Mouse (Mus musculus) liver, embryonic 11.5 days (tissue): ENCODE results near the gene Gabarapl2. TPM values are rescaled to one million over a fixed set of nuclear protein-coding genes. Genes with fewer than 3 reads are reported as not detected.

Experiments
- ATAC-seq: fragments of 200-750 bp; cut with Nextera tagmentation; replicated peaks from 2 replicates; pipeline ENCODE4 v1.8.0; 2017; ENCODE audit warnings: moderate number of reproducible peaks, mild to moderate bottlenecking, moderate TSS enrichment, moderate library complexity; ENCODE audit not compliant: low FRiP score
- DNase-seq: peaks from one replicate; pipeline ENCODE4 v3.0.0-alpha.2; 2017; ENCODE audit warnings: low spot score
- H3K27ac ChIP-seq: fragments of 300-500 bp; sonication (generic); 2 replicates; pipeline ENCODE4 v1.5.1; 2014; ENCODE audit warnings: mild to moderate bottlenecking, low read depth, low read length, control low read depth
- H3K27me3 ChIP-seq: fragments of 300-500 bp; sonication (generic); replicated peaks from 2 replicates; pipeline ENCODE4 v1.6.1; 2014; ENCODE audit warnings: low read length, mixed read lengths; ENCODE audit not compliant: control insufficient read depth, insufficient read depth
- H3K36me3 ChIP-seq: fragments of 300-500 bp; sonication (generic); 2 replicates; pipeline ENCODE4 v1.6.1; 2014; ENCODE audit warnings: mild to moderate bottlenecking, low read length, moderate library complexity, mixed read lengths; ENCODE audit not compliant: control insufficient read depth, insufficient read depth
- H3K4me1 ChIP-seq: fragments of 300-500 bp; sonication (generic); replicated peaks from 2 replicates; pipeline ENCODE4 v1.6.1; 2014; ENCODE audit warnings: low read length, mixed read lengths; ENCODE audit not compliant: control insufficient read depth, insufficient read depth
- H3K4me2 ChIP-seq: fragments of 300-500 bp; sonication (generic); 2 replicates; pipeline ENCODE4 v1.6.1; 2014; ENCODE audit warnings: mild to moderate bottlenecking, control low read depth, moderate library complexity
- H3K4me3 ChIP-seq: fragments of 300-500 bp; sonication (generic); 2 replicates; pipeline ENCODE4 v1.5.1; 2014; ENCODE audit warnings: low read depth, low read length, control low read depth
- H3K9ac ChIP-seq: fragments of 300-500 bp; sonication (generic); 2 replicates; pipeline ENCODE4 v1.6.1; 2014; ENCODE audit warnings: low read depth, low read length, control low read depth
- H3K9me3 ChIP-seq: fragments of 300-500 bp; sonication (generic); 2 replicates; pipeline ENCODE4 v1.6.1; 2016; ENCODE audit warnings: low read length, inconsistent platforms, mixed read lengths; ENCODE audit not compliant: control insufficient read depth
- WGBS: fragments of 180-500 bp; shearing (Covaris S2); extraction: QIAGEN DNeasy Blood & Tissue Kit; methylation state at CpG from one replicate; pipeline ENCODE4 v1.1.7; 2014; 5-methylcytosine and 5-hydroxymethylcytosine counted together
- polyA plus RNA-seq: library from polyadenylated mRNA; unstranded; fragments of >200 nt; fragmentation: Nextera tagmentation; extraction: Ambion mirVana; gene quantifications from 2 replicates; pipeline ENCODE4 v1.2.1, GENCODE M21; 2014

Gene Gabarapl2
- polyA plus RNA-seq, 1 experiment from 2014 or later, result 136 TPM

DNA sequence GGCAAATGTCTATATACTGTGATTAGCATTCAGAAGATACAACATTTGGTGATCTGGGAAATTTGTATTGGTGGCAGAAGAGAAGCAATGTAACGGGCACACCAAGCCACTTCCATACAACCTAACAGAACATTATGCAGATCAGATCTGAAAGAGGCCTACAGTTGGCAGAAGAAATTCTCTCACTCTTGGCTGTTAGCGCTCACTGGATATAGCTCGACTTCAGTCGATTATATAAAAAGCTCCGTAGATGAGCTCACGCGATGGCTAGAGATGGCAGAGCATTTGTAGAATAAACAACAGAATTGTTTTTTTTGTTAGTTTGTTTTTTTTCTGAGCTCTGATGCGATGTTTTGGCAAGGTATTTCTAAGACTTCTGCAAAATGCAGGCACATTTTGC lies 50.8 kb downstream of the Gabarapl2 start:
- peak overlapping the region; percentile 85 for H3K9ac ChIP-seq
- WGBS, result 58% methylated on average over 8 of the region's 8 CpGs
- H3K4me1 ChIP-seq, result no peaks in the 10 kb centered on the region; the same call in 1 of the 2 replicates
- no peak overlapping the region for H3K27ac ChIP-seq
- no peaks in the 10 kb centered on the region for H3K9me3 ChIP-seq
- H3K27me3 ChIP-seq, result no peaks in the 10 kb centered on the region
- H3K4me2 ChIP-seq, result peak overlapping the region; percentile 74
- peak overlapping the region; percentile 83 for H3K4me3 ChIP-seq
- peaks cover 30% of the 10 kb centered on the region for H3K36me3 ChIP-seq
- no peak for DNase-seq
- no peak for ATAC-seq

DNA sequence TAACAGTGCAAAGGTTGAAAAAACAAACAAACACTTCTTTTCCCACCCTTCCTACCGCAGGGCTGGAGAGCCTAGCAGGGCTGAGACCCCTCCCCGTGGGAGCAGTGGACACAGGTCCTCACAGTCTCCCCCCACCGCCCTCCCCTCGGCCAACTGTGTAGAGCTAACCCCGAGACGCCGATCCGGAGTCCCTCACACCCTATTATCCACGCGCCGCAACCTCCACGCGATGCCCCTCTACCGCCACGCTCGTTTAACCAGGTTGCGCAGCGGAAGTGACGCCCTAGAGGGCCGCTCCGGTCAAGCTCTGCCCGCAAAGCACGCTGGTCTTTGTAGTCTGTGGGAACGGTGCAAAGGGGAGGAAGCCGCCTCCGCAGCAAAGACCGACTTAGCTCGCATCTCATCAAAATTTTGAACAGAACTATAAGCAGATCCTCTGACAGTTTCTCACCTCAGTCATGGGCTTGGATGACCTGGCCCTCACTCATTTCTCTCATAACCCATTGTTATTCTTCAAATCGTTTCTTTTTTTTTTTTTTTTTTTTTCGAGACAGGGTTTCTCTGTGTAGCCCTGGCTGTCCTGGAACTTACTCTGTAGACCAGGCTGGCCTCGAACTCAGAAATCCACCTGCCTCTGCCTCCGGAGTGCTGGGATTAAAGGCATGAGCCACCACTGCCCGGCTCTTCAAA lies 51.7 kb downstream of the Gabarapl2 start, which contains the start of gene Adat1:
TSS of gene Adat1 (minus strand) at position 290 of the 690 bp plus-strand sequence.
- ATAC-seq (peak; percentile 95), DNase-seq (peak; percentile 90)
- 4% methylated on average over 32 of the region's 33 CpGs for WGBS
- Histone ChIP-seq H3K9me3 (no peaks in the 10 kb centered on the region), H3K36me3 (peaks cover 35% of the 10 kb centered on the region), H3K27ac (peak within 1 kb of the TSS; percentile 10; the same call in 1 of the 2 replicates), H3K4me1 (no peaks in the 10 kb centered on the region; the same call in 1 of the 2 replicates), H3K4me2 (peak within 1 kb of the TSS; percentile 74), H3K27me3 (no peaks in the 10 kb centered on the region), H3K4me3 (peak within 1 kb of the TSS; percentile 83), H3K9ac (peak within 1 kb of the TSS; percentile 85)

DNA sequence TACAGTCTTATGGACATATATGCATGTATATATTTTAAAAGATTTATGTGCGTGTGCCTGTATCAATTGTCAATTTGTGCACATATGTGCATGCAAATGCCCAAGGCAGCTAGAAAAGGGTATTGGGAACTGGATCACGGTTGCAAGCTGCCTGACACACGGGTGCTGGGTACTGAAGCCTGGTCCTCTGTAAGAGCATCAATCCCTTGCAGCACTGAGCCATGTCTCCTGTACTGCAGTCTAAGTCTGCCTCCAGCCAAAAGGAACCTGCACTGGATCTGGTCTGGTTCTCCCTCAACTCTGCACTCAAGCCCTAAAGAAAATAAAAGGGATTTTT lies 52.2 kb downstream of the Gabarapl2 start:
- Histone ChIP-seq H3K36me3 (peaks cover 39% of the 10 kb centered on the region), H3K9ac (no peak overlapping the region), H3K27ac (no peak overlapping the region), H3K9me3 (no peaks in the 10 kb centered on the region), H3K4me1 (no peaks in the 10 kb centered on the region; the same call in 1 of the 2 replicates), H3K4me3 (peak overlapping the region; percentile 83), H3K27me3 (no peaks in the 10 kb centered on the region), H3K4me2 (peak overlapping the region; percentile 74)
- WGBS, result 66% methylated on average over 3 of the region's 3 CpGs
- ATAC-seq (no peak), DNase-seq (no peak)

Other genes starting within 250 kb of the Gabarapl2 start
- not detected in 2 replicates for gene Ctrb1, start 249.7 kb upstream of the Gabarapl2 start, polyA plus RNA-seq
- gene Bcar1, start 196.9 kb upstream of the Gabarapl2 start, polyA plus RNA-seq, result 26.1 and 27.8 TPM in 2 replicates
- gene Cfdp1, start 86.4 kb upstream of the Gabarapl2 start, polyA plus RNA-seq, result 218 and 234 TPM in 2 replicates
- gene Tmem170, start 64.0 kb upstream of the Gabarapl2 start, polyA plus RNA-seq, result 8.0 and 8.4 TPM in 2 replicates
- 0.35 and 0.41 TPM in 2 replicates for gene Chst5, start 30.3 kb upstream of the Gabarapl2 start, polyA plus RNA-seq
- gene Tmem231, start 6.8 kb upstream of the Gabarapl2 start, polyA plus RNA-seq, result 6.7 and 6.8 TPM in 2 replicates
- 12.7 and 17.8 TPM in 2 replicates for gene Adat1, start 51.6 kb downstream of the Gabarapl2 start, polyA plus RNA-seq
- 261 and 283 TPM in 2 replicates for gene Kars, start 70.6 kb downstream of the Gabarapl2 start, polyA plus RNA-seq
- gene Terf2ip, start 70.7 kb downstream of the Gabarapl2 start, polyA plus RNA-seq, result 15.2 and 17.3 TPM in 2 replicates
- gene Gm6793, start 74.3 kb downstream of the Gabarapl2 start, polyA plus RNA-seq, result 1.0 and 1.1 TPM in 2 replicates